Mouse (Mus musculus) ES-E14 (cell line): ENCODE measurements around the gene Rad51b. TPM values are rescaled to one million over a fixed set of nuclear protein-coding genes. Genes with fewer than 3 reads are reported as not detected.

Experiments used
- DNase-seq: peaks from one replicate; pipeline ENCODE4 v3.0.0-alpha.2; 2013; ENCODE audit warnings: low read depth, low spot score
- H3K27ac ChIP-seq: 2 replicates; pipeline ENCODE4 v1.5.1; 2012; ENCODE audit warnings: low read depth, mild to moderate bottlenecking, low read length, moderate library complexity, mixed read lengths; ENCODE audit not compliant: poor library complexity, insufficient read depth, severe bottlenecking
- H3K36me3 ChIP-seq: 2 replicates; pipeline ENCODE4 v1.6.1; 2012; ENCODE audit warnings: mild to moderate bottlenecking, low read length, moderate library complexity, mixed read lengths; ENCODE audit not compliant: control insufficient read depth, poor library complexity, insufficient read depth, severe bottlenecking
- H3K4me1 ChIP-seq, 2 experiments: fragments of 150-350 bp in 1 of 2; sonication (generic) in 1 of 2; 2 replicates each; pipeline ENCODE4 v1.6.1; 2012; ENCODE audit warnings: low read length in 2 of 2, mild to moderate bottlenecking in 1 of 2, mixed read lengths in 1 of 2; ENCODE audit not compliant: control insufficient read depth in 2 of 2, insufficient read depth in 2 of 2, poor library complexity in 1 of 2
- H3K4me3 ChIP-seq, 2 experiments: fragments of 150-350 bp in 1 of 2; sonication (generic) in 1 of 2; 2 replicates each; pipeline ENCODE4 v1.5.1; 2012; ENCODE audit warnings: low read length in 2 of 2, low read depth in 1 of 2, mild to moderate bottlenecking in 1 of 2, mixed read lengths in 1 of 2; ENCODE audit not compliant: insufficient read depth in 1 of 2, poor library complexity in 1 of 2, severe bottlenecking in 1 of 2
- H3K9ac ChIP-seq: 2 replicates; pipeline ENCODE4 v1.6.1; 2012; ENCODE audit warnings: low read depth, mild to moderate bottlenecking, low read length, mixed read lengths; ENCODE audit not compliant: poor library complexity, insufficient read depth, severe bottlenecking
- H3K9me3 ChIP-seq: fragments of 150-350 bp; sonication (generic); 2 replicates; pipeline ENCODE4 v1.6.1; 2012; ENCODE audit warnings: low read depth, mild to moderate bottlenecking, low read length; ENCODE audit not compliant: control insufficient read depth, insufficient read depth
- CHD2 ChIP-seq: IDR thresholded peaks from 2 replicates; pipeline ENCODE4 v1.6.1; 2014; ENCODE audit warnings: mild to moderate bottlenecking, low read depth, low read length, inconsistent platforms
- HCFC1 ChIP-seq: IDR thresholded peaks from 2 replicates; pipeline ENCODE4 v1.6.1; 2012; ENCODE audit warnings: low read length, inconsistent platforms, borderline replicate concordance; ENCODE audit not compliant: insufficient read depth
- MAFK ChIP-seq: IDR thresholded peaks from 2 replicates; pipeline ENCODE4 v1.6.1; 2014; ENCODE audit warnings: mild to moderate bottlenecking, low read depth, low read length, inconsistent platforms; ENCODE audit not compliant: insufficient read depth
- ZC3H11A ChIP-seq: IDR thresholded peaks from 2 replicates; pipeline ENCODE4 v1.6.1; 2012; ENCODE audit warnings: low read depth, mild to moderate bottlenecking, inconsistent platforms, low read length, borderline replicate concordance
- ZNF384 ChIP-seq: IDR thresholded peaks from 2 replicates; pipeline ENCODE4 v1.6.1; 2012; ENCODE audit warnings: low read depth, low read length, inconsistent platforms
- in situ Hi-C, 2 experiments: fragments of 600-800 bp; cut with MboI; formaldehyde crosslinking; loops; one replicate each; pipeline ENCODE4 v1.15.1; 2025; ENCODE audit warnings: low sequenced_read_pairs in 2 of 2, inconsistent platforms in 1 of 2; ENCODE audit not compliant: unreplicated experiment in 2 of 2
- total RNA-seq: library from RNA; depleted of rRNA; stranded (reverse); fragments of 300-350 nt; gene quantifications from 2 replicates; pipeline ENCODE4 v1.2.3, GENCODE M21; 2012

Rad51b gene
- total RNA-seq, 1 experiment: 6.7 TPM

GRCm38 (mm10) chr12:79687683-79688386 lies 390.8 kb downstream of the Rad51b start:
- TF ChIP-seq ZNF384 (no peak), CHD2 (no peak), MAFK (no peak), HCFC1 (no peak), ZC3H11A (no peak)
- H3K9ac ChIP-seq: no peak overlapping the region
- H3K4me3 ChIP-seq: no peak overlapping the region
- H3K4me1 ChIP-seq: peaks cover 5 to 12% of the 10 kb centered on the region in 2 experiments; a peak in 2 of 4 replicates
- H3K27ac ChIP-seq: no peak overlapping the region
- DNase-seq: no peak
- no peaks in the 10 kb centered on the region for H3K9me3 ChIP-seq
- no peaks in the 10 kb centered on the region for H3K36me3 ChIP-seq
- in situ Hi-C loops: no loop called here

GRCm38 (mm10) chr12:79689299-79689698 lies 392.2 kb downstream of the Rad51b start:
- H3K9ac ChIP-seq: no peak overlapping the region
- TF ChIP-seq ZNF384: no peak
- TF ChIP-seq CHD2: no peak
- TF ChIP-seq HCFC1: no peak
- TF ChIP-seq MAFK: no peak
- TF ChIP-seq ZC3H11A: no peak
- peaks cover 1 to 10% of the 10 kb centered on the region in 2 experiments; a peak in 2 of 4 replicates for H3K4me1 ChIP-seq
- no peaks in the 10 kb centered on the region for H3K9me3 ChIP-seq
- in situ Hi-C loops: no loop called here
- no peak overlapping the region for H3K4me3 ChIP-seq
- H3K36me3 ChIP-seq: no peaks in the 10 kb centered on the region
- DNase-seq: no peak
- no peak overlapping the region for H3K27ac ChIP-seq

- no peak for DNase-seq
- Histone ChIP-seq H3K4me1 (peaks cover 0 to 8% of the 10 kb centered on the region in 2 experiments; a peak in 3 of 4 replicates), H3K36me3 (no peaks in the 10 kb centered on the region), H3K27ac (no peak overlapping the region), H3K9me3 (no peaks in the 10 kb centered on the region), H3K9ac (no peak overlapping the region), H3K4me3 (no peak overlapping the region)
- in situ Hi-C loops: no loop called here
- TF ChIP-seq MAFK (no peak), CHD2 (no peak), HCFC1 (no peak), ZNF384 (no peak), ZC3H11A (no peak)
These were observed 395.1 kb downstream of the Rad51b start for GRCm38 (mm10) chr12:79691929-79692862.

GRCm38 (mm10) chr12:79695832-79696434 lies 398.9 kb downstream of the Rad51b start:
- H3K9me3 ChIP-seq: no peaks in the 10 kb centered on the region
- no peak overlapping the region for H3K27ac ChIP-seq
- in situ Hi-C loops: no loop called here
- no peak for DNase-seq
- peaks cover 0 to 7% of the 10 kb centered on the region in 2 experiments; a peak in 3 of 4 replicates for H3K4me1 ChIP-seq
- no peak overlapping the region for H3K9ac ChIP-seq
- no peaks in the 10 kb centered on the region for H3K36me3 ChIP-seq
- H3K4me3 ChIP-seq: no peak overlapping the region
- TF ChIP-seq HCFC1: no peak
- TF ChIP-seq CHD2: no peak
- TF ChIP-seq ZNF384: no peak
- no peak for TF ChIP-seq MAFK
- TF ChIP-seq ZC3H11A: no peak
